Mouse (Mus musculus): ENCODE measurements around the gene Rpia. TPM values are rescaled to one million over a fixed set of nuclear protein-coding genes. Genes with fewer than 3 reads are reported as not detected.
A peak's percentile ranks its signal among the peaks of the same experiment; 100 is the strongest.

Rpia gene
- polyA plus RNA-seq, 1 experiment from 2014 or later = 6.4 TPM

DNA sequence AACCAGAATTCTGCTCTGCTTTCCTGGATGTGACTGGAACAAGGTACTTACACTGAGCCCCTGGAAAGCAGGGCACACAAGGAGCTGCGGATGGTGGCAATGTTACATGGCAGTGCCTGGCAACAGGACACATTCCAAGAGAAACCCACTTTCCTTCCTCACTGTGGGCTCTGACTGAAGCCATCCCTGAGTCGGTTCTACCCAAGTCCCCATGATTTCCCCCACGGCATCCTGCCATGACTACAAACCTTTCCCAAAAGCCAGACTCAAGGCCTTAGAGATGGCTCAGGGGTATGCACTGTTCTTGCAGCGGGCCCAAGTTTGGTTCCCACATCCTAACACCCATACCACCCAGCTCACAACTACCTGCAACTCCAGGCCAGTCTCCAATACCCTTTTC, 28.2 kb downstream of the Rpia start:
- TF ChIP-seq CTCF (IDR thresholded peaks at IDR 0.05; ENCODE audit: low read depth) = no peak
- H3K27me3 ChIP-seq (replicated peaks; ENCODE audit: control insufficient read depth, insufficient read depth, low read length) = no peaks in the 10 kb centered on the region
- no peaks in the 10 kb centered on the region for H3K4me1 ChIP-seq (replicated peaks; ENCODE audit: control insufficient read depth, insufficient read depth, low read length)
- H3K9ac ChIP-seq (ENCODE audit: low read depth, low read length) = no peak overlapping the region
- peaks cover 36% of the 10 kb centered on the region for H3K36me3 ChIP-seq (ENCODE audit: control insufficient read depth, insufficient read depth)
- no peak overlapping the region for H3K4me2 ChIP-seq (replicated peaks; ENCODE audit: low read depth)
- 85% methylated on average over 4 of the region's 4 CpGs for WGBS
- H3K9me3 ChIP-seq (ENCODE audit: control insufficient read depth) = no peaks in the 10 kb centered on the region
- no peak overlapping the region for H3K27ac ChIP-seq (ENCODE audit: low read depth, low read length)
- no peak for ATAC-seq
- no peak overlapping the region for H3K4me3 ChIP-seq (ENCODE audit: low read depth, low read length)

DNA sequence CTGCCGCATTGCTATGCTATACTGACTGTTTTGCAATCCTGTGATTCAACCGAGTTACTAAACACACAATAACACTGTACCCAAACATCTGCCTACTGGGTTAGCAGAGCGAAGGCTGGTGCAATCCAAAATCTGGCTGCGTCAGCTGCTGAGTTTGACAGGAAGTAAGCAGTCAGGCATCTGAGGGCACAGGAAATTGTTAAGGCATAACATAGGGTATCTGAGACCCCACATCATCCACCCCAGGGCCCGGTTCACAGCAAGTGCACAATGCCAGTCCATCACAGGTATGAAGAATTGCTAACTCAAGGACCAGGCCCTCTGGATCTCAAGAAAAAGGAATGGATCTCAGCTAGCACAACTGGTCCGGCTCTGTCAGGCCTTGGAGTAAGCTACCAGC, 29.4 kb downstream of the Rpia start:
- Histone ChIP-seq H3K36me3 (ENCODE audit: control insufficient read depth, insufficient read depth) (peaks cover 24% of the 10 kb centered on the region), H3K4me1 (replicated peaks; ENCODE audit: control insufficient read depth, insufficient read depth, low read length) (no peaks in the 10 kb centered on the region), H3K27ac (ENCODE audit: low read depth, low read length) (no peak overlapping the region), H3K4me3 (ENCODE audit: low read depth, low read length) (no peak overlapping the region), H3K27me3 (replicated peaks; ENCODE audit: control insufficient read depth, insufficient read depth, low read length) (no peaks in the 10 kb centered on the region), H3K9ac (ENCODE audit: low read depth, low read length) (no peak overlapping the region), H3K9me3 (ENCODE audit: control insufficient read depth) (no peaks in the 10 kb centered on the region), H3K4me2 (replicated peaks; ENCODE audit: low read depth) (no peak overlapping the region)
- TF ChIP-seq CTCF (IDR thresholded peaks at IDR 0.05; ENCODE audit: low read depth) = no peak
- 83% methylated on average over 6 of the region's 6 CpGs for WGBS
- ATAC-seq = no peak

DNA sequence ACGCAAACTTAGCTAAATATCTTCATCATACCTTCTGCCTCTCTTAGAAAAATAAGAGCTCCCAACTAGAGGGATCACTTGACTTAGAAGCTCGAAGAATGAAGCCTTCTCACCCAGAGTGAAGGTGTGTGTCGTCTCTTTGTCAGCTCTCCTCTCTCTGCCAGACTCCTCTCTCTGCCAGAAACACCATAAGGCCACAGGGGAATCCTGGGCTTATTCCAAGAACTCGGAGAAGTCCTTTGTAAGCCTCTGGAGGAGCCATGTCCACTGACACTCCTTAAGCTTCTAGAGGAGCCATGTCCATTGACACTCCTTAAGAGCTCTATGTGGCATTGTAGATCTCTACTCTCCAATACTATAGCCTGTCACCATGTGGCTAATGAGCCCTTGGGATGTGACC, 31.1 kb downstream of the Rpia start:
- Histone ChIP-seq H3K4me2 (replicated peaks; ENCODE audit: low read depth) (no peak overlapping the region), H3K27me3 (replicated peaks; ENCODE audit: control insufficient read depth, insufficient read depth, low read length) (no peaks in the 10 kb centered on the region), H3K9ac (ENCODE audit: low read depth, low read length) (no peak overlapping the region), H3K4me3 (ENCODE audit: low read depth, low read length) (no peak overlapping the region), H3K4me1 (replicated peaks; ENCODE audit: control insufficient read depth, insufficient read depth, low read length) (no peaks in the 10 kb centered on the region), H3K9me3 (ENCODE audit: control insufficient read depth) (no peaks in the 10 kb centered on the region), H3K27ac (ENCODE audit: low read depth, low read length) (no peak overlapping the region), H3K36me3 (ENCODE audit: control insufficient read depth, insufficient read depth) (peaks cover 8% of the 10 kb centered on the region)
- ATAC-seq = no peak
- WGBS = 84% methylated on average over 4 of the region's 4 CpGs
- TF ChIP-seq CTCF (IDR thresholded peaks at IDR 0.05; ENCODE audit: low read depth) = no peak

DNA sequence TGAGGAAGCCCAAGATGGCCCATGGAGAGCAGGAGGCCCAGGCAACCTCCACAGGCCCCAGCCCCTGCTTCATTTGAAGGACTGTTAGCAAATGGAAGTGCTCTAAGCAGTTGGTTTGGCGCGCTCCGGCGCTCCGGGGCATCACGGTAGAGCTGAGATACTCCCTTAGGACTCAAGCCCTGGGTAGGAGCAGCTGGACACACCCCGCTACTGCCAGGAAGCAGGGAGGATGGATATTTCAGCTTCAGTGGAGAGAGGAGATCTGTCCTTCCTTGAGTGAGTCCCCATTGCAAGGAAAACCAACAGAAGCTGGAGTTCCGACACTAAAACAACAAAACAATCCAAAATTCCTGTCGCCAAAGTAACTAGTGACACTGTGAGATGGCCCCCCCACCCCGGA, 37.2 kb downstream of the Rpia start:
- no peaks in the 10 kb centered on the region for H3K4me1 ChIP-seq (replicated peaks; ENCODE audit: control insufficient read depth, insufficient read depth, low read length)
- TF ChIP-seq CTCF (IDR thresholded peaks at IDR 0.05; ENCODE audit: low read depth) = no peak
- 91% methylated on average over 10 of the region's 10 CpGs for WGBS
- no peak overlapping the region for H3K4me3 ChIP-seq (ENCODE audit: low read depth, low read length)
- H3K9me3 ChIP-seq (ENCODE audit: control insufficient read depth) = no peaks in the 10 kb centered on the region
- H3K36me3 ChIP-seq (ENCODE audit: control insufficient read depth, insufficient read depth) = no peaks in the 10 kb centered on the region
- ATAC-seq = no peak
- H3K27ac ChIP-seq (ENCODE audit: low read depth, low read length) = no peak overlapping the region
- H3K9ac ChIP-seq (ENCODE audit: low read depth, low read length) = no peak overlapping the region
- no peaks in the 10 kb centered on the region for H3K27me3 ChIP-seq (replicated peaks; ENCODE audit: control insufficient read depth, insufficient read depth, low read length)
- H3K4me2 ChIP-seq (replicated peaks; ENCODE audit: low read depth) = no peak overlapping the region

DNA sequence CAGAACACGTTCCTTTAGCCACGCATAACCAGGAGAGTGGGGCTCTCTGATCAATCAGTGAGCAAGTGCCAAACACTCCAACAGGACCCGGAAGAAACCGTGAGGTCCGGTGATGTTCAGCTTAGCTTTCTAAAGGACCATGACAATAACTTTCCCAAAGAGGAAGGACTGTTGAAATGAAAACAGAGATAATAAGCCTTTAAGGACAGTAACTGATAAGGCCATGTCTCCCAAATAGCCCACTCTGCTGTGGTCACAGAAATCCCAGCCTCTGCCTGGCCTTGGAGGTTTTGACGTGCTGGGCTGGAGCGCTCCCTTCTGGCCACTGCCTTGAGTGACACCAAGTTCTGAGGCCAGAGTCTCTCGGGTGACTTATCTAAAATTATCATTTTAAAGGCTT, 39.7 kb downstream of the Rpia start:
- WGBS = 58% methylated on average over 8 of the region's 8 CpGs
- no peak for ATAC-seq

DNA sequence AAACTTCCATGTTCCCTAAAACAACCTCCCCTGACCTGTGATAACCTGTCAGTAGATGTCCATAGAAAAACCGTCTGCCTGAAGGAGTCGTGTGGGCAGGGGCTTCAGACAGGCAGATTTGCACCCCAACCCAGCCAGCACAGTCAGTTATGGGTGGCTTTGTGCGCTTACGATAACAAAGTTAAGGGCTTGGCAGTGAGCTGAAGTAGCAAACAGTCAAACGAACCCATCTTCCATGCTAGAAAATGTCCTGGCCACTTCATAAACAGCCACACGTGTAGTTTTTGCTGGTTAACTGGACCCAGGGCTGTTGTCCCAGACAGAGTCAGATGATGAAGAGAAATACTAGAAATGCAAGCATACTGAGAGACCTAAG, 40.1 kb downstream of the Rpia start:
- Histone ChIP-seq H3K4me1 (replicated peaks; ENCODE audit: control insufficient read depth, insufficient read depth, low read length) (no peaks in the 10 kb centered on the region), H3K4me2 (replicated peaks; ENCODE audit: low read depth) (no peak overlapping the region), H3K36me3 (ENCODE audit: control insufficient read depth, insufficient read depth) (no peaks in the 10 kb centered on the region), H3K9me3 (ENCODE audit: control insufficient read depth) (no peaks in the 10 kb centered on the region), H3K4me3 (ENCODE audit: low read depth, low read length) (no peak overlapping the region), H3K9ac (ENCODE audit: low read depth, low read length) (no peak overlapping the region), H3K27me3 (replicated peaks; ENCODE audit: control insufficient read depth, insufficient read depth, low read length) (no peaks in the 10 kb centered on the region), H3K27ac (ENCODE audit: low read depth, low read length) (no peak overlapping the region)
- ATAC-seq = no peak
- TF ChIP-seq CTCF (IDR thresholded peaks at IDR 0.05; ENCODE audit: low read depth) = no peak
- WGBS = 66% methylated on average over 6 of the region's 6 CpGs

More for the DNA sequence above, 39.7 kb downstream of the Rpia start:
- Histone ChIP-seq H3K27me3 (replicated peaks; ENCODE audit: control insufficient read depth, insufficient read depth, low read length) (no peaks in the 10 kb centered on the region), H3K9me3 (ENCODE audit: control insufficient read depth) (no peaks in the 10 kb centered on the region), H3K36me3 (ENCODE audit: control insufficient read depth, insufficient read depth) (no peaks in the 10 kb centered on the region), H3K27ac (ENCODE audit: low read depth, low read length) (no peak overlapping the region), H3K4me2 (replicated peaks; ENCODE audit: low read depth) (no peak overlapping the region), H3K4me1 (replicated peaks; ENCODE audit: control insufficient read depth, insufficient read depth, low read length) (no peaks in the 10 kb centered on the region), H3K9ac (ENCODE audit: low read depth, low read length) (no peak overlapping the region), H3K4me3 (ENCODE audit: low read depth, low read length) (no peak overlapping the region)
- peak; percentile 72 for TF ChIP-seq CTCF (IDR thresholded peaks at IDR 0.05; ENCODE audit: low read depth)

DNA sequence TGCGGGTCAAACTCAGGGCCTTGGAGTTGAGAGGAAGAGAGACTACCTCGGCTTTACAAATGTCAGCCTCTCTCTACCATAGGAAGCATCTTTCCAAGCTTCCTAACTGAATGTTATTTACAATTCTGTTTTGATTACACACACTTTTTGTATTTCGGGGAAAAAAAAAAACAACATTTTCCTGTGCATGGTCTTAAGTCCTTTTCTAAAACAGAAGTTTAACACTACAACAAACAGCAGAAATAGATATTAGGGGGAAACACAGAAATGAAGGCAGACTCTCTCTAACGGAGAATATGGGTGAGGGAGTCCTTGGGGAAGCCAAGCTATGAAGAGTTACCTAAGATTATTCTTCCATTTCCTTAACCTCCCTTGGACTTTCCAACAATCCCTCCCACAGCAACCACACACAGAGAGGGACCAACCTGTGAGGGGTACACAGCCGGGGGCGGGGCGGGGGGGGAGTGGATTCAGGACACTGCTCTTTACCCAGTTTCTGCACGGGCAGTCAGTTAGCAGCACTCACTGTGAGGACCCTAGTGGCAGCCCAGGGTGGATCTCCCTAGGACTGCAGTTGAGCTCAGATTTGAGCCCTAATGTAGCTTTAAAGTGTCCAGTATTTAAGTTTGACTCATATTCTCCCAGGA, 40.7 kb downstream of the Rpia start:
- no peak for ATAC-seq
- no peak for TF ChIP-seq CTCF (IDR thresholded peaks at IDR 0.05; ENCODE audit: low read depth)
- Histone ChIP-seq H3K4me1 (replicated peaks; ENCODE audit: control insufficient read depth, insufficient read depth, low read length) (no peaks in the 10 kb centered on the region), H3K27me3 (replicated peaks; ENCODE audit: control insufficient read depth, insufficient read depth, low read length) (no peaks in the 10 kb centered on the region), H3K36me3 (ENCODE audit: control insufficient read depth, insufficient read depth) (no peaks in the 10 kb centered on the region), H3K4me3 (ENCODE audit: low read depth, low read length) (no peak overlapping the region), H3K4me2 (replicated peaks; ENCODE audit: low read depth) (no peak overlapping the region), H3K9me3 (ENCODE audit: control insufficient read depth) (no peaks in the 10 kb centered on the region), H3K27ac (ENCODE audit: low read depth, low read length) (no peak overlapping the region), H3K9ac (ENCODE audit: low read depth, low read length) (no peak overlapping the region)
- WGBS = 72% methylated on average over 8 of the region's 8 CpGs
